Mouse (Mus musculus): ENCODE data around the gene Sept7.
A peak's percentile ranks its signal among the peaks of the same experiment; 100 is the strongest.
"Not testable (repeated sequence)": the region's sequence is repeated elsewhere in the genome, so short reads cannot be mapped to it uniquely, and the experiment has no call there.

The Sept7 gene

DNA sequence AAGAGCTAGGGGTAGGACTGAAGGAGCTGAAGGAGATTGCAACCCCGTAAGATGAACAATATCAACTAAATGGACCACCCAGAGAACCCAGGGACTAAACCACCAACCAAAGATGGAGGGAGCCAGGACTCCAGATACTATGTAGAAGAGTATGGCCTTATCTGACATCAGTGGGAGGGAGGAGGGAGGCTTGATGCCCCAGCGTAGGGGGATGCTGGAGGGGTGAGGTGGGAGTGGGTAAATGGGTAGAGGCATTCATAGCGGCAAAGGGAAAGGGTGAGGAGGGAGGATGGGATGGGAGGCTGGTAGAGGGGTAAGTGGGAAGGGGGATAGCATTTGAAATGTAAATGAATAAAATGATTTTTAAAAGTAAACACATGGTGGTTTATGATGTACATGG lies 8.2 kb downstream of the Sept7 start:
- no peak for DNase-seq

DNA sequence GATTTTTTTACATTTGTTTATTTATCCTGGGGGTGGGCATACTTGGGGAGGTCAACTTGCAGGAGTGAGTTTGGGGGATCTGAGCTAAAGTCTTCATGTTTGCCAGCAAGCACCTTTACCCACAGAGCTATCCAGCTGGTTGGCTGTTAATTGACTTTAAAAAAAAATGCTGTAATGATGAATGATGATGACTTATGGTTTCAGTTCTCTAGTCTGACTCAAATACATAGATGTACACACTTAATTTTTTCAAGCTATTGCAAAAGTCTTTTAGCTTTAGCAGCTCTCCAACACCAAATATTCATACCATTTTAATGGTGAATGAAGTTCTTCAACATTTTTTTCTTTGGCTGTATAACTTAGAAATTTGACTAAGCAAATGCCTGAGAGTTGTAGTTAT lies 8.7 kb downstream of the Sept7 start:
- no peak for DNase-seq

- no peak for DNase-seq
Observed at GRCm38 (mm10) chr9:25262087-25262486, 9.8 kb downstream of the Sept7 start.

- DNase-seq: peak; percentile 12
Observed at GRCm38 (mm10) chr9:25265795-25266194, 13.6 kb downstream of the Sept7 start.

- no peak for DNase-seq
Observed at GRCm38 (mm10) chr9:25267133-25267532, 14.9 kb downstream of the Sept7 start.

GRCm38 (mm10) chr9:25267574-25267973 lies 15.3 kb downstream of the Sept7 start:
- no peak for DNase-seq

GRCm38 (mm10) chr9:25271902-25272301 lies 19.7 kb downstream of the Sept7 start:
- DNase-seq: no peak

DNA sequence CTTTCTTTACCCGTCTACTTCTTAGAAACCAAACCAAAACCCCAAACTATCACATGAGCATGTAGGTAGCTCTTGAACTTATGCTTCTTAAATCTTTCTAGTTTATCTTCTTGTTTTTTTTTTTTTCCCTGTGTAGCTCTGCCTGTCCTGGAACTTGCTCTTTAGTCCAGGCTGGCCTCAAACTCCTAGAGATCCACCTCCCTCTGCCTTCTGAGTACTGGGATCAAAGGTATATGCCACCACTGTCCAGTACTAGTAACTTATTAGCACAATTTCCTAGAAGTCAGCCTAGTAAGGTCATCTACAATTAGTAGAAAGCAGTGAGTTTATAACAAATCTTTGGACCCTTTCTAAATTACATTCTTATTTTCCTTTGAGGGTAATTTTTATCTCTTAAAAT lies 37.6 kb downstream of the Sept7 start:
- DNase-seq: no peak

- peak; percentile 57 for DNase-seq
Observed at GRCm38 (mm10) chr9:25309505-25310182, 57.4 kb downstream of the Sept7 start.

- DNase-seq: no peak
Observed at GRCm38 (mm10) chr9:25314304-25314703, 62.1 kb downstream of the Sept7 start.

DNA sequence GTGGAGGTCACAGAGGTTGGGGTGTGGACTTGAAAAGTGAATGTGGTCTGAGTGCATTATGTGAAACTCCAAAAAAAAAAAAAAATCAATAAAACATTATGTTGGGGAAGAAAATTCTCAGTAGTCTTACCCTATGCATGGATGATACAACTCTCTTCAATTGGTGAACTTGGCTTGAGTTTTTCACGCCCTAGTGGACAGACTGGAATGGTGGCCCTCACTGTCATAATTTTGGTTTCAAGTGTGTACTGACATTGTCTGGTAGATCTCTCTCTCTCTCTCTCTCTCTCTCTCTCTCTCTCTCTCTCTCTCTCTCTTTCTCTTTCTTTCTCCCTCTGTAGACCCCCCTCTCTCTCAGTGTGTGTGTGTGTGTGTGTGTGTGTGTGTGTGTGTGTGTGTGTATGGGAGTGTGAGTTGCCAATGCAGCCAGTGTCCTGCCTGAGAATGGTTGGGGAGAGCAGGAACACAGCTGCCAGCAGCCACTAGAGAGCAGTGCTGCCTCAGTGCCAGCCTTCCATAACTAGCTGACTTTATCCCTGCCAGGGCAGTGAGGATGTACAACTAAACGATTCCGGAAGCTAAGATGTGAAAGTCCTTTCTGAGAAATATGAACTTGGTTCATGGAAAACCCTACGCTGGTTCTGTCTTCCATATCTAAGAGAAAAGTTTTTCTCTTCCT lies 65.7 kb downstream of the Sept7 start:
- DNase-seq: peak; percentile 71

DNA sequence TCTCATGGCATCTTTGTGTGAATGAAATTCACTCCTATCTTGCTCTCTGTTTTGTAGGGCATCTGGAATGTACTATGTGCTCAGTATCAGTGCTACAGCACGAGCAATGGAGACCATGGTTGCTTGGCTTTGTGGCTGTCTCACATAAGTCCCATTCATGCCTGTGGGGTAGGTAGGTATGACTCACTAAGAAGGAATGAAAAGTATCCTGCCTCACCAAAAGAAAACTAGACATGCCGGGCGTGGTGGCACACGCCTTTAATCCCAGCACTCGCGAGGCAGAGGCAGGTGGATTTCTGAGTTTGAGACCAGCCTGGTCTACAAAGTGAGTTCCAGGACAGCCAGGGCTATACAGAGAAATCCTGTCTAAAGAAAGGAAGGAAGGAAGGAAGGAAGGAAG lies 67.4 kb downstream of the Sept7 start:
- DNase-seq: not testable (repeated sequence)

GRCm38 (mm10) chr9:25327727-25328370 lies 75.6 kb downstream of the Sept7 start:
- DNase-seq: no peak

- DNase-seq: no peak
Observed at GRCm38 (mm10) chr9:25328946-25329723, 76.9 kb downstream of the Sept7 start.

GRCm38 (mm10) chr9:25337436-25338198 lies 85.4 kb downstream of the Sept7 start:
- DNase-seq: no peak

- DNase-seq: no peak
Observed at GRCm38 (mm10) chr9:25340412-25340811, 88.2 kb downstream of the Sept7 start.

- no peak for DNase-seq
Observed at GRCm38 (mm10) chr9:25353775-25354174, 101.5 kb downstream of the Sept7 start.

- no peak for DNase-seq
Observed at GRCm38 (mm10) chr9:25355806-25356205, 103.6 kb downstream of the Sept7 start.

- no peak for DNase-seq
Observed at GRCm38 (mm10) chr9:25357589-25357988, 105.3 kb downstream of the Sept7 start.

DNA sequence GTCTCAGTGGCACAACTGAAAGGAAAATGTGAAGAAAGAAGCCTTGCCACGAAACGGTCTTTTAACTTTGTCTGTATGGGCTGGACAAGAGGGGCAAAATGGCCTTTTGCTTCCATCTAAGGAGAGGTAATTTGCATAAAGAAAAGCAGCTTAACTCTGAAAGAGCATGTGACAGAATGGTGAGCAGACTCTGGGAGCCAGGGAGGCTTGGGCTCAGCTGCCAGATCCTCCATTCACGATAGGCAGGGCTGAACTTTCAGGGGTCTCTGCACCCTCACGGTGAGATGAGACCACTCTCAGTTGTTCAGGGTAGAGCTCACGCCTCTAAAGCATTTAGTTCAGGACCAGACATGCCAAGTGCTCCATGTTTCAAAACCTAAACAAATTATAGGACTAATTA lies 105.8 kb downstream of the Sept7 start:
- no peak for DNase-seq

Data from lung, postnatal 10 days (tissue).